Mouse (Mus musculus) left cerebral cortex, postnatal 10 days (tissue): ENCODE measurements around the gene Vmn2r41. TPM values are rescaled to one million over a fixed set of nuclear protein-coding genes. Genes with fewer than 3 reads are reported as not detected.
"Not testable (repeated sequence)": the region's sequence is repeated elsewhere in the genome, so short reads cannot be mapped to it uniquely, and the experiment has no call there.

Source experiments
- DNase-seq, 2 experiments: peaks; one replicate each; pipeline ENCODE4 v3.0.0; 2021 to 2022; ENCODE audit warnings: low spot score in 2 of 2, mixed read lengths in 1 of 2; ENCODE audit errors: extremely low spot score in 1 of 2
- intact Hi-C: fragments of 180-260 bp; cut with DNase I; formaldehyde crosslinking; loops from one replicate; pipeline ENCODE4 v1.15.1; 2025
- total RNA-seq, 2 experiments: library from RNA; stranded (reverse); gene quantifications; 2 replicates each; pipeline ENCODE4 v1.2.3; 2021

Vmn2r41 gene
- total RNA-seq, result not detected

DNA sequence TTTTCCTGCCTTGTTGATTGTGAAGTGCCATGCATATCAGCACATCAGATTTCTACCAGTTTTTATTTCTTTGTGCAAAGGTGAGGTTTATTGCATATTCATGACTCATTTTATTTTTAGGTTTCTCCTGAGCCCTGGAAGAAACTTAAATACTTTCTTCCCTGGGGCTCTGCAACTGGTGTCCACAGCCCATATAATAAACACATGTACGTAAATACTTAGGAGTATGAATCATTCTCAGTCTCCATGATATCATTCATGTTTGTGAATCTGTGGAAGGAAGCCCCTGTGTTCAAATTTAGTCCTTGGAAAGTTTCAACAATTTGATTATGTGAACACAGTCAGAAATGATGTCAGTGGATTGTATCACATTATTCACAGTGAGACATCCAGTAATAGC is at the start of gene Vmn2r41:
TSS of gene Vmn2r41 (minus strand) at position 101 of the 400 bp plus-strand sequence.
- intact Hi-C loops, DNase-seq: not testable (repeated sequence)

DNA sequence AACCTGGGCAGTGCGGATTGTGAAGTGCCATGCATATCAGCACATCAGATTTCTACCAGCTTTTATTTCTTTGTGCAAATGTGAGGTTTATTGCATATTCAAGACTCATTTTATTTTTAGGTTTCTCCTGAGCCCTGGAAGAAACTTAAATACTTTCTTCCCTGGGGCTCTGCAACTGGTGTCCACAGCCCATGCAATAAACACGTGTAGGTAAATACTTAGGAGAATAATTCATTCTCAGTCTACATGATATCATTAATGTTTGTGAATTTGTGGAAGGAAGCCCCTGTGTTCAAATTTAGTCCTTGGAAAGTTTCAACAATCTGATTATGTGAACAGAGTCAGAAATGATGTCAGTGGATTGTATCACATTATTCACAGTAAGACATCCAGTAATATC is 38.8 kb upstream of the Vmn2r41 start, which contains the start of gene Vmn2r42:
TSS of gene Vmn2r42 (minus strand) at position 101 of the 400 bp plus-strand sequence.
- intact Hi-C loops, result not testable (repeated sequence)

DNA sequence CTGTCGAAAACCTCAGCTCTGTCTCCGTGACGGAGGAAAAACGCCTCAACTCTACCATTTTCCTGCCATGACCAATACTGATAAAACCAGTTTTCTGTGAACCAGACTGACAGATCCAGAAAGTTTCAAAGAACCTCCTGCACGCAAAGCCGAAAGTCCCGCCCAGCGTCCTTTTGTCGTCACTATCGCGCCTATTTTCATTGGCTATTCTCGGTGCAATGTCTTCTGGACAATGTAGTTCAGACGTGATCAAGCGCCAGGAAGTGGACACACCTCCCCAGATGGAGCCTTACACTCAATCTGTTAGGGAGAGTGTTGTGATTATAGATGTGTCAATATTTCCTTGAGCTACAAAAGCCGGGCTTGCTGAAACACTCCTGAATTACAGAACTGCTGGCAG is 68.6 kb downstream of the Vmn2r41 start:
- peak; percentile 0 to 9 for DNase-seq
- intact Hi-C loops, result not testable (repeated sequence)

More for the DNA sequence above, 38.8 kb upstream of the Vmn2r41 start, which contains the start of gene Vmn2r42:
- not testable (repeated sequence) for DNase-seq

Other genes starting within 250 kb of the Vmn2r41 start
- not detected for gene Vmn2r42, start 38.7 kb upstream of the Vmn2r41 start, total RNA-seq
- gene Vmn2r43, start 98.9 kb upstream of the Vmn2r41 start, total RNA-seq, result not detected
- gene Vmn2r44, start 221.7 kb upstream of the Vmn2r41 start, total RNA-seq, result not detected